In genomic region chr5:77340033-77340432, GRCm38 (mm10) we compare ENCODE assay signal across 31 mouse cellular contexts.
"Had no signal": no experiment of that assay in that cellular context is flagged by ENCODE, and none has a peak within 500 bp of the region (broad histone marks: within the 10 kb centered on the region; RNA-seq: fewer than 3 reads in every experiment).

No protein-coding gene starts in this region.

- H3K4me2 ChIP-seq: limb, embryonic 12.5 days; limb, embryonic 13.5 days; limb, embryonic 15.5 days; liver, embryonic 13.5 days; liver, embryonic 15.5 days; lung, embryonic 14.5 days; lung, embryonic 15.5 days; midbrain, embryonic 11.5 days; midbrain, embryonic 12.5 days; midbrain, embryonic 13.5 days; midbrain, embryonic 15.5 days; neural tube, embryonic 12.5 days; neural tube, embryonic 13.5 days had no signal

- H3K9ac ChIP-seq: limb, embryonic 12.5 days; limb, embryonic 13.5 days; limb, embryonic 15.5 days; liver, embryonic 13.5 days; liver, embryonic 14.5 days; liver, embryonic 15.5 days; lung, embryonic 14.5 days; lung, embryonic 15.5 days; midbrain, embryonic 12.5 days; midbrain, embryonic 13.5 days; midbrain, embryonic 15.5 days; neural tube, embryonic 12.5 days; neural tube, embryonic 13.5 days had no signal

- H3K4me3 ChIP-seq: left cerebral cortex, adult 2 months; limb, embryonic 10.5 days; limb, embryonic 12.5 days; limb, embryonic 13.5 days; limb, embryonic 15.5 days; liver, embryonic 13.5 days; liver, embryonic 15.5 days; lung, embryonic 15.5 days; megakaryocyte, embryonic 14.5 days; midbrain, embryonic 10.5 days; midbrain, embryonic 12.5 days; midbrain, embryonic 13.5 days; midbrain, embryonic 15.5 days; myocyte; neural tube, embryonic 12.5 days; neural tube, embryonic 13.5 days had no signal

- H3K9me3 ChIP-seq: limb, embryonic 10.5 days; limb, embryonic 12.5 days; limb, embryonic 13.5 days; limb, embryonic 15.5 days; liver, embryonic 13.5 days; liver, embryonic 15.5 days; lung, embryonic 15.5 days; megakaryocyte, embryonic 14.5 days; midbrain, embryonic 10.5 days; midbrain, embryonic 12.5 days; midbrain, embryonic 13.5 days; midbrain, embryonic 15.5 days; neural tube, embryonic 12.5 days; neural tube, embryonic 13.5 days had no signal

- ATAC-seq: lung, postnatal 0 days; midbrain, embryonic 13.5 days; midbrain, embryonic 15.5 days; midbrain, embryonic 16.5 days had no signal

- H3K4me1 ChIP-seq: limb, embryonic 10.5 days; limb, embryonic 12.5 days; limb, embryonic 13.5 days; limb, embryonic 15.5 days; liver, embryonic 13.5 days; liver, embryonic 15.5 days; lung, embryonic 15.5 days; megakaryocyte, embryonic 14.5 days; midbrain, embryonic 10.5 days; midbrain, embryonic 12.5 days; midbrain, embryonic 13.5 days; midbrain, embryonic 15.5 days; neural tube, embryonic 12.5 days; neural tube, embryonic 13.5 days had no signal

- H3K27me3 ChIP-seq: limb, embryonic 12.5 days; limb, embryonic 13.5 days; limb, embryonic 15.5 days; liver, embryonic 13.5 days; liver, embryonic 15.5 days; lung, embryonic 15.5 days; megakaryocyte, embryonic 14.5 days; midbrain, embryonic 12.5 days; midbrain, embryonic 13.5 days; midbrain, embryonic 15.5 days; neural tube, embryonic 12.5 days; neural tube, embryonic 13.5 days had no signal

- DNase-seq: left cerebral cortex, postnatal 4 days; liver; liver, embryonic 13.5 days; lung, adult 18-20 months; lung, adult 2 months; lung, embryonic 14.5 days; lung, postnatal 10 days; lung, postnatal 14 days; lung, postnatal 36 days; lung, postnatal 4 days; midbrain, embryonic 14.5 days had no signal

- H3K27ac ChIP-seq: left cerebral cortex, adult 2 months; limb, embryonic 10.5 days; limb, embryonic 12.5 days; limb, embryonic 13.5 days; limb, embryonic 15.5 days; liver, embryonic 13.5 days; liver, embryonic 14.5 days; liver, embryonic 15.5 days; lung, embryonic 15.5 days; macrophage; midbrain, embryonic 10.5 days; midbrain, embryonic 12.5 days; midbrain, embryonic 13.5 days; midbrain, embryonic 15.5 days; neural tube, embryonic 12.5 days; neural tube, embryonic 13.5 days had no signal
